Mouse (Mus musculus): Measurements from ENCODE around the gene Kcnn1. TPM values are rescaled to one million over a fixed set of nuclear protein-coding genes. Genes with fewer than 3 reads are reported as not detected.
"Not testable (repeated sequence)": the region's sequence is repeated elsewhere in the genome, so short reads cannot be mapped to it uniquely, and the experiment has no call there.

Kcnn1 gene
- total RNA-seq (2017): not detected in 3 replicates

- no peak for ATAC-seq (replicated peaks; ENCODE audit: insufficient number of reproducible peaks, low FRiP score, low TSS enrichment, poor library complexity, severe bottlenecking)
Measured at GRCm38 (mm10) chr8:70862824-70863641, at the start of gene Kcnn1. Gene Kcnn1, minus strand, starts transcription at chr8:70863258.

- no peak for ATAC-seq (replicated peaks; ENCODE audit: insufficient number of reproducible peaks, low FRiP score, low TSS enrichment, poor library complexity, severe bottlenecking)
Measured at GRCm38 (mm10) chr8:70911596-70911995, 48.5 kb upstream of the Kcnn1 start.

- ATAC-seq (replicated peaks; ENCODE audit: insufficient number of reproducible peaks, low FRiP score, low TSS enrichment, poor library complexity, severe bottlenecking): no peak
Measured at GRCm38 (mm10) chr8:70907518-70907917, 44.5 kb upstream of the Kcnn1 start.

- peak; percentile 51 for ATAC-seq (replicated peaks; ENCODE audit: insufficient number of reproducible peaks, low FRiP score, low TSS enrichment, poor library complexity, severe bottlenecking)
Measured at GRCm38 (mm10) chr8:70905831-70906736, 43.0 kb upstream of the Kcnn1 start, which contains the start of gene Map1s. Gene Map1s, plus strand, starts transcription at chr8:70905932.

- no peak for ATAC-seq (replicated peaks; ENCODE audit: insufficient number of reproducible peaks, low FRiP score, low TSS enrichment, poor library complexity, severe bottlenecking)
Measured at GRCm38 (mm10) chr8:70905463-70905830, 42.4 kb upstream of the Kcnn1 start.

GRCm38 (mm10) chr8:70904532-70904931, 41.5 kb upstream of the Kcnn1 start:
- ATAC-seq (replicated peaks; ENCODE audit: insufficient number of reproducible peaks, low FRiP score, low TSS enrichment, poor library complexity, severe bottlenecking): peak; percentile 76

- no peak for ATAC-seq (replicated peaks; ENCODE audit: insufficient number of reproducible peaks, low FRiP score, low TSS enrichment, poor library complexity, severe bottlenecking)
Measured at GRCm38 (mm10) chr8:70903582-70903981, 40.5 kb upstream of the Kcnn1 start.

GRCm38 (mm10) chr8:70903112-70903511, 40.1 kb upstream of the Kcnn1 start:
- no peak for ATAC-seq (replicated peaks; ENCODE audit: insufficient number of reproducible peaks, low FRiP score, low TSS enrichment, poor library complexity, severe bottlenecking)

GRCm38 (mm10) chr8:70902211-70902610, 39.2 kb upstream of the Kcnn1 start:
- no peak for ATAC-seq (replicated peaks; ENCODE audit: insufficient number of reproducible peaks, low FRiP score, low TSS enrichment, poor library complexity, severe bottlenecking)

- no peak for ATAC-seq (replicated peaks; ENCODE audit: insufficient number of reproducible peaks, low FRiP score, low TSS enrichment, poor library complexity, severe bottlenecking)
Measured at GRCm38 (mm10) chr8:70900872-70901387, 37.9 kb upstream of the Kcnn1 start.

- no peak for ATAC-seq (replicated peaks; ENCODE audit: insufficient number of reproducible peaks, low FRiP score, low TSS enrichment, poor library complexity, severe bottlenecking)
Measured at GRCm38 (mm10) chr8:70899226-70899625, 36.2 kb upstream of the Kcnn1 start.

- no peak for ATAC-seq (replicated peaks; ENCODE audit: insufficient number of reproducible peaks, low FRiP score, low TSS enrichment, poor library complexity, severe bottlenecking)
Measured at GRCm38 (mm10) chr8:70898661-70899198, 35.7 kb upstream of the Kcnn1 start.

- ATAC-seq (replicated peaks; ENCODE audit: insufficient number of reproducible peaks, low FRiP score, low TSS enrichment, poor library complexity, severe bottlenecking): peak; percentile 41; the same call in 1 of the 2 replicates
Measured at GRCm38 (mm10) chr8:70897681-70898413, 34.8 kb upstream of the Kcnn1 start.

GRCm38 (mm10) chr8:70897021-70897680, 34.1 kb upstream of the Kcnn1 start, which contains the start of gene Rpl18a:
Gene Rpl18a, minus strand, starts transcription at chr8:70897412.
- peak; percentile 91 for ATAC-seq (replicated peaks; ENCODE audit: insufficient number of reproducible peaks, low FRiP score, low TSS enrichment, poor library complexity, severe bottlenecking)

- no peak for ATAC-seq (replicated peaks; ENCODE audit: insufficient number of reproducible peaks, low FRiP score, low TSS enrichment, poor library complexity, severe bottlenecking)
Measured at GRCm38 (mm10) chr8:70896316-70897020, 33.4 kb upstream of the Kcnn1 start.

GRCm38 (mm10) chr8:70895571-70896259, 32.7 kb upstream of the Kcnn1 start:
- not testable (repeated sequence) for ATAC-seq (replicated peaks; ENCODE audit: insufficient number of reproducible peaks, low FRiP score, low TSS enrichment, poor library complexity, severe bottlenecking)
